Mouse (Mus musculus): ENCODE measurements around the gene Tprg. TPM values are rescaled to one million over a fixed set of nuclear protein-coding genes. Genes with fewer than 3 reads are reported as not detected.

The Tprg gene
- polyA plus RNA-seq, 1 experiment from 2014 or later, result 0.85 TPM

GRCm38 (mm10) chr16:25404156-25404555, 117.5 kb downstream of the Tprg start:
- 67% methylated on average over 6 of the region's 6 CpGs for WGBS
- H3K4me1 ChIP-seq (ENCODE audit: control insufficient read depth, insufficient read depth, low read length), result 0 out of 2 replicates have a peak, but pooled peaks cover 11% of the 10 kb centered on the region
- no peak overlapping the region for H3K27ac ChIP-seq (ENCODE audit: low read length)
- no peaks in the 10 kb centered on the region for H3K36me3 ChIP-seq (ENCODE audit: control insufficient read depth, insufficient read depth, low read length)
- no peak overlapping the region for H3K4me2 ChIP-seq (replicated peaks; ENCODE audit: low read depth, low read length)
- no peaks in the 10 kb centered on the region for H3K27me3 ChIP-seq (ENCODE audit: control insufficient read depth, insufficient read depth, low read length)
- no peak for ATAC-seq (ENCODE audit: insufficient number of reproducible peaks, insufficient read depth, low FRiP score, low read depth)
- no peak overlapping the region for H3K4me3 ChIP-seq (ENCODE audit: low read depth, low read length)
- no peaks in the 10 kb centered on the region for H3K9me3 ChIP-seq (ENCODE audit: control insufficient read depth, low read depth, low read length)
- H3K9ac ChIP-seq (replicated peaks; ENCODE audit: low read depth, low read length), result no peak overlapping the region

- Histone ChIP-seq H3K4me3 (ENCODE audit: low read depth, low read length) (no peak overlapping the region), H3K9ac (replicated peaks; ENCODE audit: low read depth, low read length) (no peak overlapping the region), H3K9me3 (ENCODE audit: control insufficient read depth, low read depth, low read length) (no peaks in the 10 kb centered on the region), H3K36me3 (ENCODE audit: control insufficient read depth, insufficient read depth, low read length) (no peaks in the 10 kb centered on the region), H3K4me2 (replicated peaks; ENCODE audit: low read depth, low read length) (peak overlapping the region; percentile 25; the same call in 1 of the 2 replicates), H3K4me1 (ENCODE audit: control insufficient read depth, insufficient read depth, low read length) (0 out of 2 replicates have a peak, but pooled peaks cover 11% of the 10 kb centered on the region), H3K27me3 (ENCODE audit: control insufficient read depth, insufficient read depth, low read length) (no peaks in the 10 kb centered on the region), H3K27ac (ENCODE audit: low read length) (peak overlapping the region; percentile 90)
- peak; percentile 95 for ATAC-seq (ENCODE audit: insufficient number of reproducible peaks, insufficient read depth, low FRiP score, low read depth)
- 15% methylated on average over 8 of the region's 8 CpGs for WGBS
These were observed 120.7 kb downstream of the Tprg start for GRCm38 (mm10) chr16:25407204-25407886.

- no peak overlapping the region for H3K4me3 ChIP-seq (ENCODE audit: low read depth, low read length)
- H3K9ac ChIP-seq (replicated peaks; ENCODE audit: low read depth, low read length), result no peak overlapping the region
- 67% methylated on average over 6 of the region's 6 CpGs for WGBS
- no peaks in the 10 kb centered on the region for H3K27me3 ChIP-seq (ENCODE audit: control insufficient read depth, insufficient read depth, low read length)
- H3K4me1 ChIP-seq (ENCODE audit: control insufficient read depth, insufficient read depth, low read length), result 0 out of 2 replicates have a peak, but pooled peaks cover 11% of the 10 kb centered on the region
- H3K9me3 ChIP-seq (ENCODE audit: control insufficient read depth, low read depth, low read length), result no peaks in the 10 kb centered on the region
- no peaks in the 10 kb centered on the region for H3K36me3 ChIP-seq (ENCODE audit: control insufficient read depth, insufficient read depth, low read length)
- H3K4me2 ChIP-seq (replicated peaks; ENCODE audit: low read depth, low read length), result no peak overlapping the region
- ATAC-seq (ENCODE audit: insufficient number of reproducible peaks, insufficient read depth, low FRiP score, low read depth), result no peak
- H3K27ac ChIP-seq (ENCODE audit: low read length), result peak overlapping the region; percentile 90
These were observed 121.4 kb downstream of the Tprg start for GRCm38 (mm10) chr16:25408032-25408431.

- 0 out of 2 replicates have a peak, but pooled peaks cover 11% of the 10 kb centered on the region for H3K4me1 ChIP-seq (ENCODE audit: control insufficient read depth, insufficient read depth, low read length)
- H3K4me3 ChIP-seq (ENCODE audit: low read depth, low read length), result no peak overlapping the region
- no peak overlapping the region for H3K4me2 ChIP-seq (replicated peaks; ENCODE audit: low read depth, low read length)
- no peaks in the 10 kb centered on the region for H3K36me3 ChIP-seq (ENCODE audit: control insufficient read depth, insufficient read depth, low read length)
- no peak for ATAC-seq (ENCODE audit: insufficient number of reproducible peaks, insufficient read depth, low FRiP score, low read depth)
- no peaks in the 10 kb centered on the region for H3K9me3 ChIP-seq (ENCODE audit: control insufficient read depth, low read depth, low read length)
- no peaks in the 10 kb centered on the region for H3K27me3 ChIP-seq (ENCODE audit: control insufficient read depth, insufficient read depth, low read length)
- 58% methylated on average over 3 of the region's 3 CpGs for WGBS
- no peak overlapping the region for H3K9ac ChIP-seq (replicated peaks; ENCODE audit: low read depth, low read length)
- no peak overlapping the region for H3K27ac ChIP-seq (ENCODE audit: low read length)
These were observed 124.7 kb downstream of the Tprg start for GRCm38 (mm10) chr16:25411307-25411706.

- H3K27me3 ChIP-seq (ENCODE audit: control insufficient read depth, insufficient read depth, low read length), result no peaks in the 10 kb centered on the region
- peaks cover 7% of the 10 kb centered on the region for H3K4me1 ChIP-seq (ENCODE audit: control insufficient read depth, insufficient read depth, low read length)
- 71% methylated on average over 1 of the region's 1 CpGs for WGBS
- H3K4me2 ChIP-seq (replicated peaks; ENCODE audit: low read depth, low read length), result no peak overlapping the region
- H3K4me3 ChIP-seq (ENCODE audit: low read depth, low read length), result no peak overlapping the region
- H3K27ac ChIP-seq (ENCODE audit: low read length), result no peak overlapping the region
- H3K36me3 ChIP-seq (ENCODE audit: control insufficient read depth, insufficient read depth, low read length), result no peaks in the 10 kb centered on the region
- H3K9ac ChIP-seq (replicated peaks; ENCODE audit: low read depth, low read length), result no peak overlapping the region
- no peaks in the 10 kb centered on the region for H3K9me3 ChIP-seq (ENCODE audit: control insufficient read depth, low read depth, low read length)
- ATAC-seq (ENCODE audit: insufficient number of reproducible peaks, insufficient read depth, low FRiP score, low read depth), result no peak
These were observed 127.3 kb downstream of the Tprg start for GRCm38 (mm10) chr16:25413885-25414284.

- H3K4me1 ChIP-seq (ENCODE audit: control insufficient read depth, insufficient read depth, low read length), result peaks cover 7% of the 10 kb centered on the region
- no peaks in the 10 kb centered on the region for H3K9me3 ChIP-seq (ENCODE audit: control insufficient read depth, low read depth, low read length)
- no peak overlapping the region for H3K27ac ChIP-seq (ENCODE audit: low read length)
- no peaks in the 10 kb centered on the region for H3K27me3 ChIP-seq (ENCODE audit: control insufficient read depth, insufficient read depth, low read length)
- ATAC-seq (ENCODE audit: insufficient number of reproducible peaks, insufficient read depth, low FRiP score, low read depth), result no peak
- no peak overlapping the region for H3K9ac ChIP-seq (replicated peaks; ENCODE audit: low read depth, low read length)
- H3K4me3 ChIP-seq (ENCODE audit: low read depth, low read length), result no peak overlapping the region
- no peaks in the 10 kb centered on the region for H3K36me3 ChIP-seq (ENCODE audit: control insufficient read depth, insufficient read depth, low read length)
- H3K4me2 ChIP-seq (replicated peaks; ENCODE audit: low read depth, low read length), result no peak overlapping the region
These were observed 128.6 kb downstream of the Tprg start for GRCm38 (mm10) chr16:25415186-25415585.

- no peaks in the 10 kb centered on the region for H3K27me3 ChIP-seq (ENCODE audit: control insufficient read depth, insufficient read depth, low read length)
- no peak overlapping the region for H3K4me2 ChIP-seq (replicated peaks; ENCODE audit: low read depth, low read length)
- no peaks in the 10 kb centered on the region for H3K9me3 ChIP-seq (ENCODE audit: control insufficient read depth, low read depth, low read length)
- 17% methylated on average over 11 of the region's 11 CpGs for WGBS
- H3K4me1 ChIP-seq (ENCODE audit: control insufficient read depth, insufficient read depth, low read length), result peaks cover 7% of the 10 kb centered on the region
- H3K27ac ChIP-seq (ENCODE audit: low read length), result peak overlapping the region; percentile 36; the same call in 1 of the 2 replicates
- no peaks in the 10 kb centered on the region for H3K36me3 ChIP-seq (ENCODE audit: control insufficient read depth, insufficient read depth, low read length)
- H3K4me3 ChIP-seq (ENCODE audit: low read depth, low read length), result no peak overlapping the region
- no peak overlapping the region for H3K9ac ChIP-seq (replicated peaks; ENCODE audit: low read depth, low read length)
- peak; percentile 71 for ATAC-seq (ENCODE audit: insufficient number of reproducible peaks, insufficient read depth, low FRiP score, low read depth)
These were observed 131.4 kb downstream of the Tprg start for GRCm38 (mm10) chr16:25417875-25418630.

GRCm38 (mm10) chr16:25422997-25423396, 136.4 kb downstream of the Tprg start:
- H3K36me3 ChIP-seq (ENCODE audit: control insufficient read depth, insufficient read depth, low read length), result no peaks in the 10 kb centered on the region
- H3K4me2 ChIP-seq (replicated peaks; ENCODE audit: low read depth, low read length), result no peak overlapping the region
- no peak overlapping the region for H3K27ac ChIP-seq (ENCODE audit: low read length)
- H3K4me1 ChIP-seq (ENCODE audit: control insufficient read depth, insufficient read depth, low read length), result peaks cover 6% of the 10 kb centered on the region
- WGBS, result 67% methylated on average over 4 of the region's 4 CpGs
- H3K9me3 ChIP-seq (ENCODE audit: control insufficient read depth, low read depth, low read length), result no peaks in the 10 kb centered on the region
- ATAC-seq (ENCODE audit: insufficient number of reproducible peaks, insufficient read depth, low FRiP score, low read depth), result no peak
- H3K9ac ChIP-seq (replicated peaks; ENCODE audit: low read depth, low read length), result no peak overlapping the region
- H3K4me3 ChIP-seq (ENCODE audit: low read depth, low read length), result no peak overlapping the region
- no peaks in the 10 kb centered on the region for H3K27me3 ChIP-seq (ENCODE audit: control insufficient read depth, insufficient read depth, low read length)

Measured in stomach, embryonic 14.5 days (tissue).